Mouse (Mus musculus) myocyte (in vitro differentiated cells): ENCODE measurements around the gene Trpm3.

Source experiments
- MAX ChIP-seq: IDR thresholded peaks from one replicate; pipeline ENCODE4 v1.6.1; 2011; ENCODE audit warnings: low read depth, mild to moderate bottlenecking, control low read depth
- POLR2A ChIP-seq: IDR thresholded peaks from one replicate; pipeline ENCODE4 v1.6.1; 2011; ENCODE audit warnings: low read depth, mild to moderate bottlenecking, control low read depth, moderate library complexity; ENCODE audit not compliant: insufficient read length
- POLR2AphosphoS2 ChIP-seq: IDR thresholded peaks from one replicate; pipeline ENCODE4 v1.6.1; 2011; ENCODE audit warnings: low read depth, control low read depth; ENCODE audit not compliant: insufficient read length
- REST ChIP-seq: IDR thresholded peaks from one replicate; pipeline ENCODE4 v1.6.1; 2011; ENCODE audit warnings: mild to moderate bottlenecking, control low read depth, moderate library complexity; ENCODE audit not compliant: insufficient read depth, insufficient read length
- SRF ChIP-seq: IDR thresholded peaks from one replicate; pipeline ENCODE4 v1.6.1; 2011; ENCODE audit warnings: low read depth; ENCODE audit not compliant: control insufficient read depth, insufficient read length
- TCF12 ChIP-seq: IDR thresholded peaks from one replicate; pipeline ENCODE4 v1.6.1; 2011; ENCODE audit warnings: mild to moderate bottlenecking, control low read depth; ENCODE audit not compliant: poor library complexity, insufficient read depth, severe bottlenecking

DNA sequence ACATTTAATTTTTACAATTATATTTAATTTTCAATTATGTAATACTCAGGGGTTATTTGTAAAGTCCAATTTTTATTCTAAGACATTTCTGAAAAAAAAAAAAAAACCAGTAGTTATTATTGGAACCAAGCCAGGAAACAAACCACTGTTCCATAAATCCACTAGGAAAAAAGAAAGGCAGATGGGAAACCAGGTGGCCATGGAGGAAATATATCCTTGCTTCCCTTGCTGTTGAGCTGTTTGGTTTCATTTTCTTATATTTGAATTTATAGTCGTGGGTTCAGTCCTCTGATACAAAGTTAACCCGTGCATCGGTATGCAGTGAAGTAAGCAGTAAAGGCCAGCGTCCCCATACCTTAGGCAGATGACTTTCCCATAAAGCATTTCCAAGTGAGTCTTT lies 720.8 kb downstream of the Trpm3 start:
- TF ChIP-seq MAX (no peak), POLR2A (no peak), REST (no peak), SRF (no peak), POLR2AphosphoS2 (no peak), TCF12 (no peak)
